Comparison of ENCODE assay signal across 17 mouse cellular contexts in the genomic region with DNA sequence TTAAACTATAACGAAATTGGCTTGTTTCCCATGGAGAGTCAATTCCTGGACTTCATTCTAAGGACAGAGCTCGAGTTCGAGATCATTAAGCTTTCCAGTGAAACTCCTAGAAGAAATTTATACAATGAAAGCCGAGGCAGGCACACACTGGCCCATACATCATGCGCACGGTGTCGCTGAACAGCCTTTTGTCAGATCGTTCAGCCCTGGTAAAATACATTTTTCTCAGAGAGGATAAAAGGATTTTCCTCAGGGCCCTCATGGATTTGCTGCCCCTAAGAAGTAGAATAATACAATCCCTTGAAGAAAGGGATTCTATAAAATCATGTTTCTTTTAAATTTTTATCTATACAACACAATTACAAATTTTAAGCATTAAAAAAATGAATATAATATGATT.
DNase-seq lines count a peak whose midpoint lies in the region; ATAC-seq lines count a peak whose summit lies in the region.
"Had no signal": no experiment of that assay in that cellular context is flagged by ENCODE, and none has a peak within 500 bp of the region (broad histone marks: within the 10 kb centered on the region; RNA-seq: fewer than 3 reads in every experiment).

No protein-coding gene starts in this region.

- peak overlapping the region; percentile 29 for H3K4me2 ChIP-seq in forebrain, embryonic 13.5 days
- H3K4me2 ChIP-seq in hindbrain, embryonic 14.5 days (replicated peaks), result peak overlapping the region; percentile 60
- peak overlapping the region; percentile 55 for H3K4me2 ChIP-seq in midbrain, embryonic 15.5 days
- no peak overlapping the region for H3K4me2 ChIP-seq in heart, embryonic 11.5 days

- WGBS in forebrain, embryonic 13.5 days, result 5% methylated on average over 8 of the region's 8 CpGs
- 14% methylated on average over 8 of the region's 8 CpGs for WGBS in hindbrain, embryonic 14.5 days
- WGBS in midbrain, embryonic 15.5 days, result 6% methylated on average over 8 of the region's 8 CpGs
- 70% methylated on average over 8 of the region's 8 CpGs for WGBS in heart, embryonic 11.5 days (ENCODE audit: insufficient replicate concordance)

- no peak overlapping the region for H3K4me3 ChIP-seq in forebrain, embryonic 13.5 days
- H3K4me3 ChIP-seq in hindbrain, embryonic 14.5 days (replicated peaks; ENCODE audit: low read length), result peak overlapping the region; percentile 35
- peak overlapping the region; percentile 36 for H3K4me3 ChIP-seq in midbrain, embryonic 15.5 days
- no peak overlapping the region for H3K4me3 ChIP-seq in heart, embryonic 11.5 days (ENCODE audit: low read depth, low read length)

- no peaks in the 10 kb centered on the region for H3K9me3 ChIP-seq in forebrain, embryonic 13.5 days (replicated peaks)
- no peaks in the 10 kb centered on the region for H3K9me3 ChIP-seq in hindbrain, embryonic 14.5 days (ENCODE audit: control insufficient read depth, low read length)
- no peaks in the 10 kb centered on the region for H3K9me3 ChIP-seq in midbrain, embryonic 15.5 days
- H3K9me3 ChIP-seq in heart, embryonic 11.5 days (replicated peaks; ENCODE audit: control insufficient read depth, low read length), result no peaks in the 10 kb centered on the region
- H3K9me3 ChIP-seq: limb, embryonic 12.5 days; megakaryocyte, embryonic 14.5 days had no signal

- no peaks in the 10 kb centered on the region for H3K27me3 ChIP-seq in forebrain, embryonic 13.5 days
- no peaks in the 10 kb centered on the region for H3K27me3 ChIP-seq in hindbrain, embryonic 14.5 days (ENCODE audit: control insufficient read depth, insufficient read depth, low read length)
- H3K27me3 ChIP-seq in midbrain, embryonic 15.5 days (replicated peaks), result no peaks in the 10 kb centered on the region
- no peaks in the 10 kb centered on the region for H3K27me3 ChIP-seq in heart, embryonic 11.5 days (ENCODE audit: control insufficient read depth, insufficient read depth, low read length)
- H3K27me3 ChIP-seq: CH12.LX; limb, embryonic 12.5 days had no signal

- DNase-seq in frontal cortex, postnatal 10 days (ENCODE audit: low spot score in 2 of 2), result no peak
- peak; percentile 56 for DNase-seq in hindbrain, embryonic 14.5 days (ENCODE audit: low spot score)
- DNase-seq in left cerebral cortex, adult 18-20 months (ENCODE audit: low spot score in 2 of 2), result no peak
- no peak for DNase-seq in cerebellum, adult 9-11 months
- DNase-seq: adrenal gland, postnatal 25 days; cerebellum, adult 9-10 months; kidney, adult 11 months; kidney, postnatal 10 days; lung, postnatal 10 days had no signal

- no peak overlapping the region for H3K9ac ChIP-seq in forebrain, embryonic 13.5 days
- H3K9ac ChIP-seq in hindbrain, embryonic 14.5 days, result peak overlapping the region; percentile 64
- H3K9ac ChIP-seq in midbrain, embryonic 15.5 days, result no peak overlapping the region
- H3K9ac ChIP-seq in heart, embryonic 11.5 days (ENCODE audit: low read depth, low read length), result no peak overlapping the region
- H3K9ac ChIP-seq: limb, embryonic 12.5 days; liver, embryonic 14.5 days had no signal

- H3K36me3 ChIP-seq in forebrain, embryonic 13.5 days (ENCODE audit: poor library complexity, severe bottlenecking), result no peaks in the 10 kb centered on the region
- no peaks in the 10 kb centered on the region for H3K36me3 ChIP-seq in hindbrain, embryonic 14.5 days (replicated peaks; ENCODE audit: control insufficient read depth, insufficient read depth)
- H3K36me3 ChIP-seq in midbrain, embryonic 15.5 days (replicated peaks), result no peaks in the 10 kb centered on the region
- no peaks in the 10 kb centered on the region for H3K36me3 ChIP-seq in heart, embryonic 11.5 days (ENCODE audit: control insufficient read depth, insufficient read depth, low read length)
- H3K36me3 ChIP-seq: limb, embryonic 12.5 days had no signal

- H3K27ac ChIP-seq in forebrain, embryonic 13.5 days, result peak overlapping the region; percentile 40
- H3K27ac ChIP-seq in hindbrain, embryonic 14.5 days, result peak overlapping the region; percentile 96
- peak overlapping the region; percentile 92 for H3K27ac ChIP-seq in midbrain, embryonic 15.5 days
- no peak overlapping the region for H3K27ac ChIP-seq in heart, embryonic 11.5 days (ENCODE audit: low read depth, low read length)
- H3K27ac ChIP-seq: limb, embryonic 12.5 days; liver, embryonic 14.5 days had no signal

- ATAC-seq in frontal cortex, adult (ENCODE audit: low TSS enrichment), result peak; percentile 40; the same call in 1 of the 2 replicates
- ATAC-seq in forebrain, embryonic 13.5 days, result 0 out of 2 replicates have a peak, but pooled peaks have one; percentile 39
- ATAC-seq in hindbrain, embryonic 14.5 days (ENCODE audit: low FRiP score), result no peak
- ATAC-seq in midbrain, embryonic 15.5 days (replicated peaks), result peak; percentile 72
- no peak for ATAC-seq in heart, embryonic 11.5 days (replicated peaks; ENCODE audit: insufficient number of reproducible peaks, low FRiP score, low TSS enrichment)

- H3K4me1 ChIP-seq in forebrain, embryonic 13.5 days, result peaks cover 15% of the 10 kb centered on the region
- H3K4me1 ChIP-seq in hindbrain, embryonic 14.5 days (replicated peaks; ENCODE audit: control insufficient read depth, insufficient read depth, low read length), result peaks cover 25% of the 10 kb centered on the region
- H3K4me1 ChIP-seq in midbrain, embryonic 15.5 days, result peaks cover 23% of the 10 kb centered on the region
- no peaks in the 10 kb centered on the region for H3K4me1 ChIP-seq in heart, embryonic 11.5 days (ENCODE audit: control insufficient read depth, insufficient read depth, low read length)
- H3K4me1 ChIP-seq: megakaryocyte, embryonic 14.5 days had no signal

Comparison
In these comparisons a context has a peak if more than half of its experiments do, and no peak if none do; other contexts are left out.
1. ATAC-seq: peak in frontal cortex, adult (single experiment), forebrain, embryonic 13.5 days (single experiment) and midbrain, embryonic 15.5 days (single experiment); none in hindbrain, embryonic 14.5 days (single experiment) and heart, embryonic 11.5 days (single experiment).
2. H3K4me3 ChIP-seq: peak in hindbrain, embryonic 14.5 days (single experiment) and midbrain, embryonic 15.5 days (single experiment); none in forebrain, embryonic 13.5 days (single experiment) and heart, embryonic 11.5 days (single experiment).